Mouse (Mus musculus): Measurements from ENCODE around the gene Myh9. TPM values are rescaled to one million over a fixed set of nuclear protein-coding genes. Genes with fewer than 3 reads are reported as not detected.

The Myh9 gene
- polyA plus RNA-seq, 1 experiment from 2014 or later, result 55.4 TPM

DNA sequence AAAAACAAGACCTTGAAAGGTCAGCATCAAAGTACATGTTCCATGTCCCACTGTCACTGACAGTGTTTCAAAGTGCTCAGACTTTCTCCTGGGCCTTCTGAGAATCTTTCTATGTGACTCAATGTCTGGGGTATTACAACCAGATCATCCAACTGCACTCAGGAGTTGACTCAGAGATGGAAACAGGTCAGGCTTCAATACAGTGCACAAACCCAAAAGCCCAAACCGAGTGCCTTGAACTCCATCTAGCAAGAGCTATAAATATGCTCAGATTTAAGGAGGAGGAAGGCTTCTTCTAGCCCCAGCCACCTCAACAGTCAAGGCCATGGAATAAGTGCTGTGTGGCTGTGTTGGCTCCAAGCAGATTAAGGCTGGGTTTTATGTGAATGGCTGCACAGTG, 56.2 kb downstream of the Myh9 start:
- Histone ChIP-seq H3K36me3 (ENCODE audit: insufficient read depth, low read length) (peaks cover 98% of the 10 kb centered on the region), H3K9ac (replicated peaks; ENCODE audit: low read length) (no peak overlapping the region), H3K4me2 (replicated peaks; ENCODE audit: low read depth, low read length) (no peak overlapping the region), H3K4me1 (ENCODE audit: insufficient read depth, low read length) (no peaks in the 10 kb centered on the region), H3K4me3 (ENCODE audit: low read length) (no peak overlapping the region), H3K9me3 (ENCODE audit: low read length) (no peaks in the 10 kb centered on the region), H3K27ac (ENCODE audit: low read length) (no peak overlapping the region), H3K27me3 (ENCODE audit: insufficient read depth, low read length) (no peaks in the 10 kb centered on the region)
- ATAC-seq (ENCODE audit: low FRiP score, low TSS enrichment), result no peak
- WGBS, result 45% methylated on average over 1 of the region's 1 CpGs

DNA sequence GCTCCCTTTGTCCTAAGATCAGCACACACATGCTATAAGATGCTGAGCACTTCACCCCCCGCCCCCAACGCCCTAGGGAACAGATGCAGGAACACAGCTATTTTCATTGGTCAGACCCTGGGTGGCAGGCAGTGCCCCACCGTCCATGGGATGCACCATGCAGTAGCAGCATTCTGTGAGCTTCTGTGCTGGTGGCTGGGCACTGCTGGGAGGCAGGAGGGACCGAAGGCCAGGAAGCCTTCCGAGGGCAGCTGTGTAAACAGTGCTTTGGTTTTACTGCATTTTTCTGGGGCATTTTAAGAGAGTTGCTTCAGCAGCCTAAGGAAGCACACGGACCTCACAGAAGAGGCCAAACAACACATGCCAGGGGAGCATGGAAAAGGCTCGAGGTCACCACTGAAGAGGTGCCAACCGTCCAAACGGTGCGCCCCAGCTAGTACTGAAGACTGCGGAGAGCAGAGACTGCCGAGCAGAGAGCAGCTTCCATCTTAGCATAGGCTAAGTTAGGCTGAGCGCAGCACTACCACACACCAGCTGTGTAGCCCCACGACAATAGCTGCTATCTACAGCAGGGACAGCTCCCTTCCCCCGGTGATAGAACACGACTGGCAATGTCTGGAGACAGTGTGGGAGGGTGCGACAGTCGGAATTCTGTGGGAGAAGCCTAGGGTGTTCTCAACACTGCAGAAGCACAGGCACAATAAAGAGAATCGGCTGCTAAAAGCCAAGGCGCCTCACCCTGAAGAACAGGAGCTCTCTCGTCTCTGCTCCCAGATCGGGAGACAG, 57.7 kb downstream of the Myh9 start:
- peak; percentile 46; the same call in 1 of the 2 replicates for ATAC-seq (ENCODE audit: low FRiP score, low TSS enrichment)
- H3K36me3 ChIP-seq (ENCODE audit: insufficient read depth, low read length), result peaks cover 98% of the 10 kb centered on the region
- 0 out of 2 replicates have a peak overlapping the region, but pooled peaks have one; percentile 5 for H3K9ac ChIP-seq (replicated peaks; ENCODE audit: low read length)
- no peaks in the 10 kb centered on the region for H3K9me3 ChIP-seq (ENCODE audit: low read length)
- H3K27ac ChIP-seq (ENCODE audit: low read length), result peak overlapping the region; percentile 36
- H3K4me2 ChIP-seq (replicated peaks; ENCODE audit: low read depth, low read length), result no peak overlapping the region
- no peaks in the 10 kb centered on the region for H3K4me1 ChIP-seq (ENCODE audit: insufficient read depth, low read length)
- H3K4me3 ChIP-seq (ENCODE audit: low read length), result no peak overlapping the region
- WGBS, result 48% methylated on average over 22 of the region's 22 CpGs
- H3K27me3 ChIP-seq (ENCODE audit: insufficient read depth, low read length), result no peaks in the 10 kb centered on the region

DNA sequence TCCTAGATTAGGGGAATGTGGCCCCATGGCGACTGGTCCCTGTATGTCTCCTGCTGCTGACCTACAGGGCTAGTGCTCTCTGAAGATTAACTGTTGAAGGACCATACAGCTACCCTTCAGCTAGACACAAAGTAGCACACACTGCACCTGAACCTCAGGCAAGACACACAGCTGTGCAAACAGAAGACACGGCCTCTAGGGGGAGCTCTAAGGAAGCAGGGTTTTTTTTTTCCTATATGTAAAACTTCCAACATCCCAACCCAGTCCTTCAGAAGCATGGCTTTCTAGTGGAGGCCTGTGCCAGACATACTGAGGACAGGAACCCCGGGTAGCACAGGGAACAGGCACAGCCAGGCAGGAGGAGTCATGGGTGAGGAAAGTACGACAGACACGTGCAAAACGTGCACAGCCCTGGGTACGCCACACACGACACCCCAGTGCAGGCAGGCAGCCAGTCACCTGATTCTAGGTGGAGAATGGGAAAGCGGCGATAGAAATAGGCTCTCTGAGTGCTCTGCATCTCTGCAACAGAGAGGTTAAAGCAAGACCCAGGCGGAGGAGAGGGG, 59.4 kb downstream of the Myh9 start:
- Histone ChIP-seq H3K4me2 (replicated peaks; ENCODE audit: low read depth, low read length) (no peak overlapping the region), H3K4me3 (ENCODE audit: low read length) (no peak overlapping the region), H3K27me3 (ENCODE audit: insufficient read depth, low read length) (no peaks in the 10 kb centered on the region), H3K27ac (ENCODE audit: low read length) (no peak overlapping the region), H3K36me3 (ENCODE audit: insufficient read depth, low read length) (peaks cover 98% of the 10 kb centered on the region), H3K4me1 (ENCODE audit: insufficient read depth, low read length) (no peaks in the 10 kb centered on the region), H3K9ac (replicated peaks; ENCODE audit: low read length) (no peak overlapping the region), H3K9me3 (ENCODE audit: low read length) (no peaks in the 10 kb centered on the region)
- WGBS, result 83% methylated on average over 11 of the region's 11 CpGs
- no peak for ATAC-seq (ENCODE audit: low FRiP score, low TSS enrichment)

DNA sequence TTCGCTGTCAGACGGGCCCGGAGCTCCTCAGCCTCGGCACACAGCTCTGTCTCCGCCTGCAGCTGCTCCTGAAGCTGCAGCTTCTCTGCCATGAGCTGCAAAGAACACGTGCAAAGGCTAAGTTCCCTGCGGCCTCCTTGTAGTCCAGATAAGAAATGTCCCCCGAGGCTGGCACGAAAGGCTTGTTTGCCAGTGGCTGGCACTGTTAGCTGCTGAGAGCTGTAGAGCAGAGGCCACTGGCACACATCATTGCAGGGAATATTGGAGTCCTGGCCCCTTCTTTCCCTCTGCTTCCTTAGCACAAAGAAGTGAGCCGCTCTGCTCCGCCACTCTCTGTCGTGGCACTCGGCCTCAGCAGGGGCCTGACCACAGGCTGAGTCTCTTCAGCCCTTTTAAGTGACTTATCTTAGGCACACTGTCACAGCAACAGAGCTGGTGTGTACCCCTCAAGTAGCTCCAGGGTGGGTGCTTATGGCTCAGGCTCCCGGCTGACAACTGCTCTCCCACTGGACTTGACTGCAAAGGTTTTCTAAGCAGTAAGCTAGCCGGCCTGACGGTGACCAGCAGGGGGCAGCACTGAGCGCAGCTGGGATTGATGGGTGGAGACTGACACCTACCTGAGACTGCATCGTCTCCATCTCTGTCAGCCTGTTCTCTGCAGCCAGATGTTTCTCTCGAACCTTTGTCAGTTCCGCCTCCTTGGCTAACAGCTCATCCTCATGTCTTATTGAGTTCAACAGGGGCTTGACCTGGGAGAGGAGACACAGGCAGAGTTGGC, 66.6 kb downstream of the Myh9 start:
- Histone ChIP-seq H3K4me3 (ENCODE audit: low read length) (no peak overlapping the region), H3K4me1 (ENCODE audit: insufficient read depth, low read length) (no peaks in the 10 kb centered on the region), H3K4me2 (replicated peaks; ENCODE audit: low read depth, low read length) (no peak overlapping the region), H3K9me3 (ENCODE audit: low read length) (no peaks in the 10 kb centered on the region), H3K9ac (replicated peaks; ENCODE audit: low read length) (no peak overlapping the region), H3K36me3 (ENCODE audit: insufficient read depth, low read length) (peaks cover 96% of the 10 kb centered on the region), H3K27ac (ENCODE audit: low read length) (no peak overlapping the region), H3K27me3 (ENCODE audit: insufficient read depth, low read length) (no peaks in the 10 kb centered on the region)
- no peak for ATAC-seq (ENCODE audit: low FRiP score, low TSS enrichment)
- 70% methylated on average over 20 of the region's 20 CpGs for WGBS

DNA sequence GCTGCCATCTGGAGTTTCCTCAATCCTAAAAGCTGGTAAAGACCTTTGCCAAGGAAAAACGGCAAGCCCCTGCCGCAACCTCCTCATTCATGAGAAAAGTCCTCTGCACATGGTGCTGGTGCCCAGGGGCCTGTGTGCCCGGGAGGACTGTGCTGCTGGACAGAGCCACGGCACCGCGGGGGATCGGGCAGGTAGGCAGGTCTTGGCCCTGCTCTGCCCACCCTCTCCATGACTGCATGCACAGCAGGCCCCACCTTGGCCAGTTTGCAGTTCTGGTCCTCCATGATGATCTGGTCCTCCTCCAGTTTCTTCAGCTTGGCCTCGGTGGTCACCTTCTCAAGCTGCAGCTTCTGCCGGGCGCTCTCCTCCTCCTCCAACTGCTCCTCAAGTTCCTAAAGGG, 67.7 kb downstream of the Myh9 start:
- WGBS, result 97% methylated on average over 10 of the region's 10 CpGs
- no peak for ATAC-seq (ENCODE audit: low FRiP score, low TSS enrichment)
- Histone ChIP-seq H3K4me1 (ENCODE audit: insufficient read depth, low read length) (no peaks in the 10 kb centered on the region), H3K27ac (ENCODE audit: low read length) (no peak overlapping the region), H3K9ac (replicated peaks; ENCODE audit: low read length) (no peak overlapping the region), H3K4me2 (replicated peaks; ENCODE audit: low read depth, low read length) (no peak overlapping the region), H3K4me3 (ENCODE audit: low read length) (no peak overlapping the region), H3K27me3 (ENCODE audit: insufficient read depth, low read length) (no peaks in the 10 kb centered on the region), H3K9me3 (ENCODE audit: low read length) (no peaks in the 10 kb centered on the region), H3K36me3 (ENCODE audit: insufficient read depth, low read length) (peaks cover 96% of the 10 kb centered on the region)

DNA sequence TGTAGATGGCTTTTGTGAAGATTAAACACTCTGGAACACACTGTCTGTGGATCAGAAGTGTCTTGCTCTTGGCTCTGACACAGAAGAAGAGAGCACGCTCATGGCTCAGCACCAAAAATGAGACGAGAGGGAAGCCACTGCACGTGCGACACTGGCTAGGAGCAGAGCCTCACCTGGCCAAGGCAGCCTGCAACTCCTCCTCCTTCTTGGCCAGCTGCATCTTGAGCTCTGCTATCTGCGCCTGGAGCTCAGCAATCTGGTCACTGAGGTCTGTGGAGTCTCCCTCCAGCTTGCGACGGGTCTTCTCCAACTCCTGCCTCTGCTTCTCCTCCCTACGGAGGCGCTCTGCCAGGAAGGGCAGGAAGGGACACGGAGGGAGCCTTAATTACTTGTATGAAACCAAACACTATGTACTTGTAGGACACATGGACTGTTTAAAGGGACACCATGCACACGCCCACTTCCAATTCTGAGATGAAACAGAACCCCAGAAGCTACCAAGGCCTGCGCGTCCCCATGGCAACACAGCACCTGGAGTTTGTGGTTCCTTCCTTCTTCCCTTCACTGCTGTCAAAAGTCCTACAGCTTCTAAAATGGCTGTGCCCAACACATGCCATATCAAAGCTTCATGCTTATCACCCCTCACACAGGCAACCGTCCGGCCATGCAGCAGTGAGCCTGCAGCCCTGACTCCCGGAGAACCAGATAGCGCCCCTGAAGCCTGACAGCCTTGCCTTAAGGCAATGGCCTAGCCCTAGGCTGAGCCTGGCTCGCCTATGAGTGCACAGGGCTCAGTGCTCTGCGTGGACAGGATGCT, 68.7 kb downstream of the Myh9 start:
- WGBS, result 89% methylated on average over 19 of the region's 19 CpGs
- no peaks in the 10 kb centered on the region for H3K9me3 ChIP-seq (ENCODE audit: low read length)
- H3K4me2 ChIP-seq (replicated peaks; ENCODE audit: low read depth, low read length), result no peak overlapping the region
- H3K27ac ChIP-seq (ENCODE audit: low read length), result no peak overlapping the region
- no peaks in the 10 kb centered on the region for H3K27me3 ChIP-seq (ENCODE audit: insufficient read depth, low read length)
- ATAC-seq (ENCODE audit: low FRiP score, low TSS enrichment), result no peak
- H3K4me1 ChIP-seq (ENCODE audit: insufficient read depth, low read length), result no peaks in the 10 kb centered on the region
- no peak overlapping the region for H3K4me3 ChIP-seq (ENCODE audit: low read length)
- H3K36me3 ChIP-seq (ENCODE audit: insufficient read depth, low read length), result peaks cover 97% of the 10 kb centered on the region
- H3K9ac ChIP-seq (replicated peaks; ENCODE audit: low read length), result no peak overlapping the region

DNA sequence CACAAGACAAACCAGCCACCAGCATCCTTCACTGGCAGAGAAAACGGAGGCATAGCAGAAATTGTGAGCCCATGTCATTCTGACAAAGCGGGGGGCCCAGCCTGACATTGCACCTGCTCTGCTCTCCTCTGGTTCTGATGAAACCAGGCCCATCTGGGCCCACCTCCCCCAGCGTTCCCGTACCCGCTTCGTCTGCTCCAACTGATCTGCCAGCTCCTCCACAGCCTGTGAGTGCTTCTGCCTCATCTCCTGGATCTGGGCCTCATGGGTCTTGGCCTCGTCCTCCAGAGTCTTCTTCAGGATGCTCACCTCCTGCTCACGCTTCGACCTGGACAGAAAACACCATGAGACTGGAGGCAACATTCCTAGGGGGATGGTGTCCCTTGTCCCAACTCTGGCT, 71.0 kb downstream of the Myh9 start:
- 92% methylated on average over 9 of the region's 9 CpGs for WGBS
- H3K9ac ChIP-seq (replicated peaks; ENCODE audit: low read length), result no peak overlapping the region
- peaks cover 97% of the 10 kb centered on the region for H3K36me3 ChIP-seq (ENCODE audit: insufficient read depth, low read length)
- no peaks in the 10 kb centered on the region for H3K9me3 ChIP-seq (ENCODE audit: low read length)
- no peaks in the 10 kb centered on the region for H3K4me1 ChIP-seq (ENCODE audit: insufficient read depth, low read length)
- ATAC-seq (ENCODE audit: low FRiP score, low TSS enrichment), result no peak
- no peak overlapping the region for H3K27ac ChIP-seq (ENCODE audit: low read length)
- H3K4me3 ChIP-seq (ENCODE audit: low read length), result no peak overlapping the region
- no peaks in the 10 kb centered on the region for H3K27me3 ChIP-seq (ENCODE audit: insufficient read depth, low read length)
- no peak overlapping the region for H3K4me2 ChIP-seq (replicated peaks; ENCODE audit: low read depth, low read length)

DNA sequence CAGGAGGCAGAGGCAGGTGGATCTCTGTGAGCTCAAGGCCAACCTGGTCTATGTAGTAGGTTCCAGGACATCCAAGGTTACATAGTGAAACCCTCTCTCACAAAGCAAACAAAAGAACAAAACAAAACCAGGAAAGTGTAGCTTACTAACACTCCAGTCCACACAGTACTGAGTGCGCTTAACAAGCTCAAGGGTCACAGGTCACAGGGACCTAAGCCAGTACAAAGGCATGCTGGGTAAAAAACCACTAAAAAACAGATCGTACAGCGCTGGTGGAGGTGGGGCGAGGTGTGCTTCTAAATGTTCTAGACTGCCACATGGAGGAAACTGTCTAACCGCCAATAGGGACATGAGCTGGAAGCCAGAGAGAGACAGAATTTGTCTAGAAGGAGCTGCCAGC, 71.6 kb downstream of the Myh9 start:
- Histone ChIP-seq H3K9me3 (ENCODE audit: low read length) (no peaks in the 10 kb centered on the region), H3K27ac (ENCODE audit: low read length) (no peak overlapping the region), H3K36me3 (ENCODE audit: insufficient read depth, low read length) (peaks cover 97% of the 10 kb centered on the region), H3K27me3 (ENCODE audit: insufficient read depth, low read length) (no peaks in the 10 kb centered on the region), H3K9ac (replicated peaks; ENCODE audit: low read length) (no peak overlapping the region), H3K4me3 (ENCODE audit: low read length) (no peak overlapping the region), H3K4me1 (ENCODE audit: insufficient read depth, low read length) (no peaks in the 10 kb centered on the region), H3K4me2 (replicated peaks; ENCODE audit: low read depth, low read length) (no peak overlapping the region)
- 95% methylated on average over 5 of the region's 5 CpGs for WGBS
- ATAC-seq (ENCODE audit: low FRiP score, low TSS enrichment), result no peak

DNA sequence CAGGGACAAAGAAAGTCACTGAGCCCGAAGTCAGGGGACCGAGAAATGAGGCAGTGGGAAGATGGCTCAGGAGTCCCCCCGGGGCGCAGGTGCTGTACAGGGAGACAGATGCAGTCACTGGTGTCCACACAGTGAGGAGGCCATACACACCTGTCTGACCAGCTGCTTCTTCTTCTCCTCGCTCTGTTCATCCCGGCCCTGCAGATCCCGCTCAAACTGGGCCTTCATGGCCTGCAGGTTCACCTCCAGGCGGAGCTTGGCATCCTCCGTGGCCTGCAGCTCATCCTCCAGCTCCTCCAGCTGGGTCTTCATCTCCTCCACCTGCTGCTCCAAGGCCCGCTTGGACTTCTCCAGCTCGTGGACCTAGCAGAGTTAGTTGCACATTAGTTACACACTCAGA, 75.0 kb downstream of the Myh9 start:
- peaks cover 95% of the 10 kb centered on the region for H3K36me3 ChIP-seq (ENCODE audit: insufficient read depth, low read length)
- no peak overlapping the region for H3K27ac ChIP-seq (ENCODE audit: low read length)
- H3K9ac ChIP-seq (replicated peaks; ENCODE audit: low read length), result no peak overlapping the region
- no peak for ATAC-seq (ENCODE audit: low FRiP score, low TSS enrichment)
- H3K9me3 ChIP-seq (ENCODE audit: low read length), result no peaks in the 10 kb centered on the region
- H3K27me3 ChIP-seq (ENCODE audit: insufficient read depth, low read length), result no peaks in the 10 kb centered on the region
- 89% methylated on average over 11 of the region's 11 CpGs for WGBS
- no peak overlapping the region for H3K4me2 ChIP-seq (replicated peaks; ENCODE audit: low read depth, low read length)
- H3K4me1 ChIP-seq (ENCODE audit: insufficient read depth, low read length), result no peaks in the 10 kb centered on the region
- H3K4me3 ChIP-seq (ENCODE audit: low read length), result no peak overlapping the region
